Mouse (Mus musculus): ENCODE measurements around the gene Slc6a6. TPM values are rescaled to one million over a fixed set of nuclear protein-coding genes. Genes with fewer than 3 reads are reported as not detected.

Gene Slc6a6
- polyA plus RNA-seq, 1 experiment from 2014 or later = 60.0 TPM

DNA sequence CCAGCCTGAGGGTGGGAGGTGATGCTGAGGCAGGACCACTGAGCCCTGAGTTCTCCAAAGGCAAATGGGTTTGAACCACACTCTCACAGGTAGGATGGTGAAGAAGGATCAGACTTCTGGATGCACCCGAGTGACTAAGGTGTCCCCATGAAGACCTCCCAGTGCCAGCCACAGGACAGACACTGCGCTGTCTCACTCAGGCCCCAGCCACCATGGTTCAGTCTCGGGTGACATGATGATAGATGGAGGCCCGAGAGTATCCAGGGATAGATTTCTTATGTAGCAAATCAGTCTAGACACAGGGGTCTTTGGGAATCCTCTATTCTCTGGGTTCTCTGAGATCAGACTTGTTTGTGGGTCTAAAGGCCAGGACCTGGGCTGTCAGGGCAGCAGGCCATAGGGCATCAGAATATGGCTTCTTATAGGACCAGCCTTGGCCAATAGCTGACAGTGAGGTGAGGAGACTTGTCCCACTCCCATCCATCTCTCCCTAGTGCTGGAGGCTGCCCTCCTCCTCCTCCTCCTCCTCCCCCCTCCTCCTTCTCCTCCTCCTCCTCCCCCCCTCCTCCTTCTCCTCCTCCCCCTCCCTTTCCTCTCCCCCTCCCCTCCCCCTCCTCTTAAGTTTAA is 36.8 kb downstream of the Slc6a6 start:
- 29% methylated on average over 4 of the region's 4 CpGs for WGBS
- DNase-seq (ENCODE audit: low spot score) = peak; percentile 46
- Histone ChIP-seq H3K27me3 (ENCODE audit: insufficient read depth, poor library complexity, severe bottlenecking) (no peaks in the 10 kb centered on the region), H3K27ac (peak overlapping the region; percentile 83), H3K4me1 (replicated peaks) (peaks cover 50% of the 10 kb centered on the region), H3K9me3 (no peaks in the 10 kb centered on the region), H3K4me3 (peak overlapping the region; percentile 18), H3K36me3 (peaks cover 43% of the 10 kb centered on the region)

DNA sequence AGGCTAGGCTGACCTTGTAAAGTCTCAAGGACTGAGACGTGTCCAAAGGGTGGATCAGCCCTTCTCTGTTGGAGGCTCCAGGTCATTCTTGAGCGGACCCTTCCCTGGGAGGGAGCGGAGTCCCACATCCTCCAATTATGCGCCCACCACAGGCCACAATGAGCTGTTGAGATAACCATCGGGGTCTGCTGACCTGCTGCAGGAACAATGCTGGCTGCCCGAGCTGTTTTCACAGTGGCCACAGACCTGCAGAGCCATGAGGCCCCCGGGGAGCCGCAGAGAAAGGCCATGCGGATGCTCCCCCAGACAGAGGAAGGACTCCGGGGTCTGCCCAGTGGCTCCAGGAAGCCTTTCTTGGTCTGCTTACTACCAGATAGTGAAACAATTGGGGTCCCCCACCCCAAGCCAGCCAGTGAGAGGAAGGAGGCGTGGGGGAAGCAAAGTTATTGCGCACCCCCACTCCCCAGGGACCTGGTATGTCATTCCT is 37.4 kb downstream of the Slc6a6 start:
- H3K27me3 ChIP-seq (ENCODE audit: insufficient read depth, poor library complexity, severe bottlenecking) = no peaks in the 10 kb centered on the region
- peaks cover 45% of the 10 kb centered on the region for H3K36me3 ChIP-seq
- WGBS = 24% methylated on average over 12 of the region's 12 CpGs
- peak overlapping the region; percentile 18; the same call in 1 of the 2 replicates for H3K4me3 ChIP-seq
- H3K9me3 ChIP-seq = no peaks in the 10 kb centered on the region
- H3K27ac ChIP-seq = peak overlapping the region; percentile 83
- peak; percentile 58 for DNase-seq (ENCODE audit: low spot score)
- peaks cover 50% of the 10 kb centered on the region for H3K4me1 ChIP-seq (replicated peaks)

DNA sequence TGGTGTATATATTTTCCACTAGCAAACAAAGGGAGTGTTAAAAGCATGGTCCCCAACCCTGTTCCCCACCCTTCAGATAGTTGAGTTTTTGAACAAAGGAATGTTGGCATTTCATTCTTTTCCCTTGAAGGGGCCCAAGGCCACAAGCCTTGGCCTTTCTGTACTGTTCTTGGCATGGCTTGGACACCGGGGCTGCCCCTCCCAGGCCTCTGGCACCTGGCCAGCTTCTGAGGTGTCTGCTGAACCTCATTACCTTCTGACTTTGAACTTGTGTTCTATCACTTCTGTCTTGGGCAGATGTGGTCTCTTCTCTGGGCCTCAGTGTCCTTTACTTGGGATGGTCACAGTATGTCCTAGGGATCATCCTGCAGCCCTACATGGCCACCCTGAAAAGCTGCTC is 43.5 kb downstream of the Slc6a6 start:
- peaks cover 85% of the 10 kb centered on the region for H3K36me3 ChIP-seq
- H3K27ac ChIP-seq = no peak overlapping the region
- no peaks in the 10 kb centered on the region for H3K9me3 ChIP-seq
- no peak for DNase-seq (ENCODE audit: low spot score)
- 94% methylated on average over 1 of the region's 1 CpGs for WGBS
- H3K27me3 ChIP-seq (ENCODE audit: insufficient read depth, poor library complexity, severe bottlenecking) = no peaks in the 10 kb centered on the region
- H3K4me3 ChIP-seq = no peak overlapping the region
- peaks cover 40% of the 10 kb centered on the region for H3K4me1 ChIP-seq (replicated peaks)

DNA sequence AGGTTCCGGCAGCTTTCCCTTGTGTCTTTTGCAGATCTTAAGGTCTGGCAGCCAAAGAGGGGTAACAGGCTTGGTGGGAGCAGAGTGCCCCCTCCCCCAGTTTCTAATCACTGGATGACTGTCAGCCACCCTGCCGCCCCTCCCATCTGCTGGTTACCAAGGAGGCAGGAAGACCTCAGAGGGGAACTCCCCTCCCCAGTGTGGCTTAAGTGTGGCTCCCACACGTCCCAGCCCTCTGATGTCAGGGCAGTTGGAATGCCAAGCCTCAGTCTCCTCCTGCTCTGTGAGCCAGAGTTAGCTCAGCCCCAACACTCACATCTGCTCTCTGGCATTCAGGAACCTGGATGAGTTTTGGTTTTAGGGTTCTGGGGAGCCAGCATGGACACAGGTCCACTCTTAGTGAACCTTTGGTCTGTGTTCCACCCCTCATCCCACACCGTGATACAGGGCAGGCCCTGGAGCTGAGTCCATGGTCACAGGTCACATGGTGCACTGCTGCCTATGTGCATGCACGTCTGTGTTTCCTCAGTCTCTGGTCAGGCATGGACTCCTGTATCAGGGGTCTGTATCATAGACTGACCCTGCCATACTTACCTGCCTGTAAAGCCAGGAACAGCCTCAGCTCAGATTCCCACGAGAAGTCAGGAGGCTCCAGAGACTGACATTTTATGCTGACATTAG is 45.2 kb downstream of the Slc6a6 start:
- DNase-seq (ENCODE audit: low spot score) = no peak
- H3K36me3 ChIP-seq = peaks cover 85% of the 10 kb centered on the region

GRCm38 (mm10) chr6:91729677-91730127 is 45.8 kb downstream of the Slc6a6 start:
- DNase-seq (ENCODE audit: low spot score) = peak; percentile 70
- H3K9me3 ChIP-seq = no peaks in the 10 kb centered on the region
- H3K4me1 ChIP-seq (replicated peaks) = peaks cover 48% of the 10 kb centered on the region
- WGBS = 9% methylated on average over 12 of the region's 12 CpGs
- peaks cover 83% of the 10 kb centered on the region for H3K36me3 ChIP-seq
- H3K4me3 ChIP-seq = peak overlapping the region; percentile 16; the same call in 1 of the 2 replicates
- no peaks in the 10 kb centered on the region for H3K27me3 ChIP-seq (ENCODE audit: insufficient read depth, poor library complexity, severe bottlenecking)
- peak overlapping the region; percentile 89 for H3K27ac ChIP-seq

More for the DNA sequence above, 45.2 kb downstream of the Slc6a6 start:
- no peaks in the 10 kb centered on the region for H3K27me3 ChIP-seq (ENCODE audit: insufficient read depth, poor library complexity, severe bottlenecking)
- H3K27ac ChIP-seq = peak overlapping the region; percentile 89
- H3K4me1 ChIP-seq (replicated peaks) = peaks cover 48% of the 10 kb centered on the region
- 34% methylated on average over 6 of the region's 6 CpGs for WGBS
- H3K4me3 ChIP-seq = no peak overlapping the region
- H3K9me3 ChIP-seq = no peaks in the 10 kb centered on the region

DNA sequence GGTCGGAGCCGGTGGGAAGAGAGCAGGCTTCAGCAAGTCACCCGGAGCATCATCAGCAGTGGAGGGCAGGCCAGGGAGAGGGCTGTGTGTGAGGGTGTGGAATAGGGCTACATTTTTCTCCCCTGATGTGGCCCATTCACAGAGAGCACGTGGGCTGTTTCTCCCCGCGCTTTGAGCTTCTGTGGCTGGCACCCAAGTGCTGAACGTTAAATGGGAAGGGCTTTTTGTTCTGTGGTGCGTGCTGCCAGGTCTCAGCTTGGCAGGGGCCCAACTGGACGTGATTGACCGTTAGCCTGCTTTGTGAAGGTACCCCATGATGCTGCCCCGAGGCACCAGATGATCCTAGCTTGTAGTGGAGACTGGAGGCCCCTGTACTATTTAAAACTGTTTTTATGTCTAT is 48.3 kb downstream of the Slc6a6 start:
- WGBS = 92% methylated on average over 11 of the region's 11 CpGs
- no peaks in the 10 kb centered on the region for H3K9me3 ChIP-seq
- DNase-seq (ENCODE audit: low spot score) = no peak
- peaks cover 83% of the 10 kb centered on the region for H3K36me3 ChIP-seq
- peaks cover 63% of the 10 kb centered on the region for H3K4me1 ChIP-seq (replicated peaks)
- no peak overlapping the region for H3K27ac ChIP-seq
- no peaks in the 10 kb centered on the region for H3K27me3 ChIP-seq (ENCODE audit: insufficient read depth, poor library complexity, severe bottlenecking)
- no peak overlapping the region for H3K4me3 ChIP-seq

DNA sequence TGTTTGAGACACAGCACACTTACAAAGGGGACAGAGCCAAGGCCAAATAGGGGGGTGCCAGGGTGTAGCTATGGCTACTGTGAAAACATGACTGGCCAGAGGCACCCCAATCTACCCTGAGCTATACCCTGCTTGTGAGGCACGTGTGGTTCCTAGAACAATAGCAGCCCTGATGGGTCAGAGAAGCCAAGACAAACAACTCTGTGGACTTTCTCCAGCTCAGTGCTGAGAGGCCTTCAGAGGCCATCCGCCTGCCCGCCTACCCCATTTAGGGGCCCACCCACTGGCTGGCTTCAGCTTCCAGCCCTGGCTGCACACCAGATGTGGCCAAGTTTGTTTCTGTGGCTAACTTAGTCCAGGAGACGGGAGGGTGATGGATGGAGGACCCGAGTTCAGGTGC is 52.6 kb downstream of the Slc6a6 start:
- 54% methylated on average over 5 of the region's 5 CpGs for WGBS
- Histone ChIP-seq H3K4me1 (replicated peaks) (peaks cover 43% of the 10 kb centered on the region), H3K36me3 (peaks cover 98% of the 10 kb centered on the region), H3K4me3 (no peak overlapping the region), H3K27me3 (ENCODE audit: insufficient read depth, poor library complexity, severe bottlenecking) (no peaks in the 10 kb centered on the region), H3K27ac (0 out of 2 replicates have a peak overlapping the region, but pooled peaks have one; percentile 23), H3K9me3 (no peaks in the 10 kb centered on the region)
- peak; percentile 33 for DNase-seq (ENCODE audit: low spot score)

GRCm38 (mm10) chr6:91737451-91737850 is 53.6 kb downstream of the Slc6a6 start:
- no peaks in the 10 kb centered on the region for H3K9me3 ChIP-seq
- H3K27ac ChIP-seq = peak overlapping the region; percentile 62; the same call in 1 of the 2 replicates
- H3K27me3 ChIP-seq (ENCODE audit: insufficient read depth, poor library complexity, severe bottlenecking) = no peaks in the 10 kb centered on the region
- WGBS = 87% methylated on average over 7 of the region's 7 CpGs
- no peak for DNase-seq (ENCODE audit: low spot score)
- peaks cover 99% of the 10 kb centered on the region for H3K36me3 ChIP-seq
- peaks cover 40% of the 10 kb centered on the region for H3K4me1 ChIP-seq (replicated peaks)
- no peak overlapping the region for H3K4me3 ChIP-seq

DNA sequence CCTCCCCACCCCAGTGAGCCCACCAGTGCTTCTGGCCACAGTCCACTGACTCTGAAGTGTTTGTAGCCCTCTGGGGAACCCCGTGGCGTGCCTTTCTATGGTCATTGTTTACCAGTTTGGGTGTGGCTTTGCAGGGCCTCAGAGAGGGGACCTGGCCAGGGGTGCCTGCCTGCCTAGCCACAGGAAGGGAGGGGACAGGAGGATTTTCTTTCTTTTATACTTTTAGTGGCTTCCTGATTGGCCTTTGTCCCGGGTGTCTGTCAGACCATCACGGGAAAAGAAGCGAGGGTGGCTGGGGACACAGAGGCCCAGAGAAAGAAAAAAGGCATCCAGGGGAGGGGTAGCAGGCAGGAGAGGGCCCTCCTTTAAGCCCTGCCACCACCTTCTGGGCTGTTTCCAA is 54.2 kb downstream of the Slc6a6 start:
- WGBS = 34% methylated on average over 5 of the region's 5 CpGs
- no peak overlapping the region for H3K4me3 ChIP-seq
- no peaks in the 10 kb centered on the region for H3K27me3 ChIP-seq (ENCODE audit: insufficient read depth, poor library complexity, severe bottlenecking)
- H3K36me3 ChIP-seq = peaks cover 98% of the 10 kb centered on the region
- H3K27ac ChIP-seq = peak overlapping the region; percentile 62
- H3K9me3 ChIP-seq = no peaks in the 10 kb centered on the region
- DNase-seq (ENCODE audit: low spot score) = no peak
- H3K4me1 ChIP-seq (replicated peaks) = peaks cover 40% of the 10 kb centered on the region

GRCm38 (mm10) chr6:91741046-91741445 is 57.2 kb downstream of the Slc6a6 start:
- peak; percentile 66 for DNase-seq (ENCODE audit: low spot score)
- Histone ChIP-seq H3K9me3 (no peaks in the 10 kb centered on the region), H3K4me1 (replicated peaks) (peaks cover 41% of the 10 kb centered on the region), H3K4me3 (no peak overlapping the region), H3K36me3 (peaks cover 94% of the 10 kb centered on the region), H3K27me3 (ENCODE audit: insufficient read depth, poor library complexity, severe bottlenecking) (no peaks in the 10 kb centered on the region), H3K27ac (0 out of 2 replicates have a peak overlapping the region, but pooled peaks have one; percentile 8)
- 73% methylated on average over 11 of the region's 11 CpGs for WGBS

DNA sequence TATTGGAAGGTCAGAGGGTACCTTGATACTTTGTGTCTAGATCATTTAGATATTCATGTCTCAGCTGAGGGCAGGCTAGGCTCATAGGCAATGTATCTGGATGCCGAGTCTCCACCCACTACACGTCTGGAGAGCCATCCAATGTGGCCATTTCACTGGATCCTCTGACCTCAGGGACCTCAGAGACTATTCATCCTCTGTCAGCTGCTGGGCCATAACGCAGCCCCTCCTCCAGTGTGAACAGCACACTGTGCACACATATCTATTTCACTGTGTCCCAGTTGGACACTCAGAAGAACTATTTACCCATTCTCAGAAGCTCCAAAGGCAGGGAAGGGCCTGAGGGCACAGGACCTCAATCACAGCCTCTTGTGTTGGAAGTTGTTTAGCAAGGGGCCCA is 58.6 kb downstream of the Slc6a6 start:
- Histone ChIP-seq H3K36me3 (peaks cover 94% of the 10 kb centered on the region), H3K27me3 (ENCODE audit: insufficient read depth, poor library complexity, severe bottlenecking) (no peaks in the 10 kb centered on the region), H3K9me3 (no peaks in the 10 kb centered on the region), H3K27ac (no peak overlapping the region), H3K4me3 (no peak overlapping the region), H3K4me1 (replicated peaks) (peaks cover 36% of the 10 kb centered on the region)
- no peak for DNase-seq (ENCODE audit: low spot score)
- 70% methylated on average over 3 of the region's 3 CpGs for WGBS

GRCm38 (mm10) chr6:91742995-91743394 is 59.1 kb downstream of the Slc6a6 start:
- peaks cover 94% of the 10 kb centered on the region for H3K36me3 ChIP-seq
- no peak overlapping the region for H3K4me3 ChIP-seq
- DNase-seq (ENCODE audit: low spot score) = no peak
- H3K27me3 ChIP-seq (ENCODE audit: insufficient read depth, poor library complexity, severe bottlenecking) = no peaks in the 10 kb centered on the region
- WGBS = 84% methylated on average over 8 of the region's 8 CpGs
- peaks cover 30% of the 10 kb centered on the region for H3K4me1 ChIP-seq (replicated peaks)
- H3K27ac ChIP-seq = no peak overlapping the region
- H3K9me3 ChIP-seq = no peaks in the 10 kb centered on the region

- Histone ChIP-seq H3K4me1 (replicated peaks) (peaks cover 22% of the 10 kb centered on the region), H3K36me3 (peaks cover 94% of the 10 kb centered on the region), H3K4me3 (no peak overlapping the region), H3K27ac (no peak overlapping the region), H3K27me3 (ENCODE audit: insufficient read depth, poor library complexity, severe bottlenecking) (no peaks in the 10 kb centered on the region), H3K9me3 (no peaks in the 10 kb centered on the region)
- DNase-seq (ENCODE audit: low spot score) = no peak
- WGBS = 57% methylated on average over 4 of the region's 4 CpGs
Observed at GRCm38 (mm10) chr6:91743886-91744285, 60.0 kb downstream of the Slc6a6 start.

All from hindbrain, embryonic 10.5 days (tissue).